Mouse (Mus musculus): ENCODE measurements around the gene Ccr7. TPM values are rescaled to one million over a fixed set of nuclear protein-coding genes. Genes with fewer than 3 reads are reported as not detected.

Gene Ccr7
- polyA plus RNA-seq, 1 experiment from 2014 or later, result not detected

DNA sequence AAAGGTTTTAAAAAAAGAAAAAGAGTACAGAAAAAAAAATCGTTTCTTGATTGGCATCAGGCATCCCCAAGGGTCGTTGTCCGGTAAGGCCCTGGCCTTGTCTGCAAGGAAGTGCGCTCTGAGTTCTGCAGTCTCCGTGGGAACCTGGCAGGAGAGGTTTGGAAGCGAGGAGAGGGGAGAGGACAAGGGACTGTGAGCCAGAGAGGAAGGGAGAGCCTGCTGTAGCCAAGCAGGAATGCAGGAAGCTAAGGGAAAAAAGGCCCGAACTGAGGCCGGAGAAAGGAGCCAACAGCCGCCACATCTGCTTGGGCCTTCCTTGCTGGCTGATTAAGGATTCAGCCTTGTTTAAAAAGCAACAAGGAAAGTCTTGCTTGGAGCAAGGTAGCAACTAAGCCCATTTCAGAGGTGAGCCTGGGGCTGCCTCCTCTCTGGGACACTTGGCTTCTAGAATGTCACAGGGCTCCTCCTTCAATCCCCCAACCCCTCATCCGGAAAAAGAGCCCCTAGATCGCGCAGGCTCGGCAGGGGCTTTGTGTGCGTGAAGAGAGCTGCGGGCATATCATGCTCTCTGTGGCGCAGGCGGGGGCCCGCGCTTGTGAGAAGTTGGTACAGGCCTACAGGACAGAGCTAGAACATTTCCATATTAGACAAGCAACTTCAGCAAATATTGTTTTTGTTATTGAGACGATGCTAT lies 34.2 kb downstream of the Ccr7 start:
- Histone ChIP-seq H3K27me3 (no peaks in the 10 kb centered on the region), H3K4me3 (replicated peaks) (no peak overlapping the region), H3K4me2 (no peak overlapping the region), H3K9me3 (no peaks in the 10 kb centered on the region), H3K27ac (peak overlapping the region; percentile 67; the same call in 1 of the 2 replicates), H3K4me1 (peaks cover 21% of the 10 kb centered on the region), H3K36me3 (replicated peaks) (no peaks in the 10 kb centered on the region), H3K9ac (no peak overlapping the region)
- ATAC-seq (ENCODE audit: low FRiP score), result no peak
- 44% methylated on average over 20 of the region's 20 CpGs for WGBS

DNA sequence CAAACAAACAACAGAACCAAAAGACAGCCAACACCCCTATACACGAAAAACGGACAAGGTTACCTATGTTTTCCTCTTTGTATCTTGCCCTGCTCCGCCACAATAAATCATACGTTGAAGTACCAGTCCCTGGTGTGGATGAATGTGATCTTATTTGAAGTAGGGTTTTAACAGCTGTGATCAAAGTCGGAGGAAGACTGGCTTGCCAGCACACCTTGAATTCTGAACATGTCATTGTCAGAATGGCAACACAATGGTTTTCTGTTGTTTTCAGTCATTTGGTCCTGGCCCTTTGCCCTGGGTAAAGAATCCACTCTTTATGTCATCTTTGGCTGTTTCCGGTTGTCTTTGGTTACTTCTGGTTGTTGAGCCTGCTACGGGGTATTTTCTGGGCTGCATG lies 35.9 kb downstream of the Ccr7 start:
- no peak overlapping the region for H3K4me3 ChIP-seq (replicated peaks)
- WGBS, result 86% methylated on average over 7 of the region's 7 CpGs
- no peaks in the 10 kb centered on the region for H3K27me3 ChIP-seq
- no peaks in the 10 kb centered on the region for H3K9me3 ChIP-seq
- no peak overlapping the region for H3K27ac ChIP-seq
- H3K4me1 ChIP-seq, result peaks cover 21% of the 10 kb centered on the region
- no peak overlapping the region for H3K4me2 ChIP-seq
- H3K36me3 ChIP-seq (replicated peaks), result no peaks in the 10 kb centered on the region
- no peak for ATAC-seq (ENCODE audit: low FRiP score)
- H3K9ac ChIP-seq, result no peak overlapping the region

DNA sequence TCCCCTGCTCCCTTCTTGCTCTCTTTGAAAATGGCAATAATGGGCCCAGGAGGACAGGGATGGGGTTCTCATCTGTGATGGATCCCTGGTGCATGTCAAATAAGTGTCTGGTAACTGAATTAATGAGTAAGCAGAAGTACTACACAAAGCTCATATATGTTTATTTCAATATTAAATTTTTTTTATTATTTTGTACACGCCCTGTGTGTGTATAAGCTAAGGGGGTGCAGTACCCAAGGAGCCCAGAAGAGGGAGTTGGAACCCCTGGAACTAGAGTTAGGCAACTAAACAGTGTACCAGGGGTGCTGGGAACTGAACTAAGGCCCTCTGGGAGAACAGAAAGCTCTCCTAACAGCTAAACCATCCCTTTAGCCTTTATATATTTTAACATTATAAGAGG lies 36.5 kb downstream of the Ccr7 start:
- no peaks in the 10 kb centered on the region for H3K27me3 ChIP-seq
- ATAC-seq (ENCODE audit: low FRiP score), result no peak
- no peak overlapping the region for H3K4me2 ChIP-seq
- peaks cover 24% of the 10 kb centered on the region for H3K4me1 ChIP-seq
- no peak overlapping the region for H3K9ac ChIP-seq
- no peak overlapping the region for H3K4me3 ChIP-seq (replicated peaks)
- 97% methylated on average over 1 of the region's 1 CpGs for WGBS
- no peaks in the 10 kb centered on the region for H3K36me3 ChIP-seq (replicated peaks)
- no peak overlapping the region for H3K27ac ChIP-seq
- H3K9me3 ChIP-seq, result no peaks in the 10 kb centered on the region

- Histone ChIP-seq H3K27me3 (no peaks in the 10 kb centered on the region), H3K4me2 (no peak overlapping the region), H3K36me3 (replicated peaks) (no peaks in the 10 kb centered on the region), H3K27ac (no peak overlapping the region), H3K4me1 (peaks cover 29% of the 10 kb centered on the region), H3K9me3 (no peaks in the 10 kb centered on the region), H3K9ac (no peak overlapping the region), H3K4me3 (replicated peaks) (no peak overlapping the region)
- no peak for ATAC-seq (ENCODE audit: low FRiP score)
- WGBS, result 82% methylated on average over 7 of the region's 7 CpGs
Observed at GRCm38 (mm10) chr11:99117907-99118306, 37.0 kb downstream of the Ccr7 start.

DNA sequence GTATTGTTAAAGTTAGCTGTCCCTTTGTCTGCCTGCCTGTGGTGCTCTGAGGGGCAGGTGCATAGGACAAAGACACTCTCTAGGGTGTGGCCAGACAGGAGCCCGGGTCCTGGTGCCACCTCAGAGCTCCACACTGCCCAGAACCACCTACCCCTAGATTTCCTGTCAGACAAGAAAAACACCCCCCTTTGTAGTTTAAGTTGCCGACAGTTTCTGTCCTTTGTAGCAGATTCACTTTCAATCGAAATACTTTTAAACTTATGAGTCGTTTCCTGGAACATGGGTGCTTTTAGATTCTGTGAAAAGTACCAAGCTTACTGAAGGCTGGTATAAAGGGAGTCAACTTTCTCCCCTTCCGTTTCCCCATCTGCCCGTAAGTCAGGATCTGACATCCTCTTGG lies 38.9 kb downstream of the Ccr7 start:
- H3K4me1 ChIP-seq, result peaks cover 28% of the 10 kb centered on the region
- WGBS, result 69% methylated on average over 6 of the region's 6 CpGs
- H3K27me3 ChIP-seq, result no peaks in the 10 kb centered on the region
- H3K4me3 ChIP-seq (replicated peaks), result no peak overlapping the region
- ATAC-seq (ENCODE audit: low FRiP score), result no peak
- H3K9ac ChIP-seq, result no peak overlapping the region
- H3K9me3 ChIP-seq, result no peaks in the 10 kb centered on the region
- H3K36me3 ChIP-seq (replicated peaks), result no peaks in the 10 kb centered on the region
- no peak overlapping the region for H3K27ac ChIP-seq
- H3K4me2 ChIP-seq, result no peak overlapping the region

DNA sequence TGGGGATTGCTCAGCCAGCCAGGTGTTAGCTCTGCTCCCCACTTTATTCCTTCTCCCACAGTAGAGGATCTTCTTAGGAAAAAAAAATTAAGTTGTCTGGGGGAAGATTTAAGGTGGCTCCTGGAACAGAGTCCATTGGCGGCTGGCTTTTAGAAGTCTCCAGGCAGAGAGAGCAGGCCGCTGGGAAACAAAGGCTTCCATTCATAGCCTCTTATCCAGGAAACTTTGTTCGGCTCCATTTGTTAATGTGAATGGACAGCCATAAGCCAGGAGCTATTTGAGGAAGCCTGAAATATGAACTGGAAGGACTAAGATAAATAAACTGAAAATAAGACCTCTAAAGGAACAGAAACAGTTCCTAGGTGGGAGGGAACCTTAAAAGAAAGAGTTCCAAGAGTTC lies 41.8 kb downstream of the Ccr7 start:
- ATAC-seq (ENCODE audit: low FRiP score), result no peak
- Histone ChIP-seq H3K4me3 (replicated peaks) (no peak overlapping the region), H3K4me1 (peaks cover 15% of the 10 kb centered on the region), H3K4me2 (no peak overlapping the region), H3K9me3 (no peaks in the 10 kb centered on the region), H3K9ac (no peak overlapping the region), H3K27ac (peak overlapping the region; percentile 70), H3K36me3 (replicated peaks) (no peaks in the 10 kb centered on the region), H3K27me3 (no peaks in the 10 kb centered on the region)
- 4% methylated on average over 3 of the region's 3 CpGs for WGBS

DNA sequence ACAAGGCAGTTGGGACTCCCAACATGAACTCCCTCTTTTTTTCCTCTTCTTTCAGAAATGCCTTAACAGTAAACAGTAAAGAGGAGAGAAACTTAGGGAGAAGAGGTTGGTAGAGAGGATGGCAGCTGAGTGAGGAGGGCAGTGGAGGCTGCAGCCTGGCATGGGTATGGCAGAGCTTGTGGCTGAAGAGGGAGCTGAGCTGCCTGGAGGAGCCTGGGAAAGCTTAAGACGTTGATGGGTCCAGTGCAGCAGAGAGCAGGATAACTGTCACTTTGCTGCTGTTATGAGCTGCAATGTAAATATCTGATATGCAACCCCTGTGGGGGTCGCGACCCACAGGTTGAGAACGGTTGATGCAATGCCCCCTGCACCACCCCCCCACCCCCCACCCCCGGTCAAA lies 42.2 kb downstream of the Ccr7 start:
- 21% methylated on average over 5 of the region's 5 CpGs for WGBS
- H3K4me1 ChIP-seq, result peaks cover 15% of the 10 kb centered on the region
- no peak for ATAC-seq (ENCODE audit: low FRiP score)
- H3K36me3 ChIP-seq (replicated peaks), result no peaks in the 10 kb centered on the region
- no peaks in the 10 kb centered on the region for H3K27me3 ChIP-seq
- no peak overlapping the region for H3K4me3 ChIP-seq (replicated peaks)
- H3K27ac ChIP-seq, result peak overlapping the region; percentile 70
- no peaks in the 10 kb centered on the region for H3K9me3 ChIP-seq
- H3K4me2 ChIP-seq, result no peak overlapping the region
- H3K9ac ChIP-seq, result no peak overlapping the region

DNA sequence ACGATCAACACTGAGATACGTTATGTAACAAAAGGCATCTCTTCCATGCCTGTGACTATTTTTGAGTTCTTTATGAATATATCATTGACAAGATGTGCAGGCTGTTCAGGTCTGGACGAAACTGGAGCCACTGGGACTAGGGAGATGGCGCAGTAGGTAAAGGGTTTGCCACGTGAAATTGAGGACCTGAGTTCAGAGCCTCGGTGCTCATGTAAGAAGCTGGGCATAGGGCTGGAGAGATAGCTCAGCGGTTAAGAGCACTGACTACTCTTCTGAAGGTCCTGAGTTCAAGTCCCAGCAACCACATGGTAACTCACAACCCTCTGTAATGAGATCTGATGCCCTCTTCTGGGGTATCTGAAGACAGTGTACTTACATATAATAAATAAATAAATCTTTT lies 43.2 kb downstream of the Ccr7 start:
- no peaks in the 10 kb centered on the region for H3K27me3 ChIP-seq
- H3K36me3 ChIP-seq (replicated peaks), result no peaks in the 10 kb centered on the region
- no peak overlapping the region for H3K9ac ChIP-seq
- no peak overlapping the region for H3K4me2 ChIP-seq
- H3K27ac ChIP-seq, result no peak overlapping the region
- no peak for ATAC-seq (ENCODE audit: low FRiP score)
- WGBS, result 90% methylated on average over 7 of the region's 7 CpGs
- H3K4me1 ChIP-seq, result peaks cover 15% of the 10 kb centered on the region
- H3K4me3 ChIP-seq (replicated peaks), result no peak overlapping the region
- H3K9me3 ChIP-seq, result no peaks in the 10 kb centered on the region

DNA sequence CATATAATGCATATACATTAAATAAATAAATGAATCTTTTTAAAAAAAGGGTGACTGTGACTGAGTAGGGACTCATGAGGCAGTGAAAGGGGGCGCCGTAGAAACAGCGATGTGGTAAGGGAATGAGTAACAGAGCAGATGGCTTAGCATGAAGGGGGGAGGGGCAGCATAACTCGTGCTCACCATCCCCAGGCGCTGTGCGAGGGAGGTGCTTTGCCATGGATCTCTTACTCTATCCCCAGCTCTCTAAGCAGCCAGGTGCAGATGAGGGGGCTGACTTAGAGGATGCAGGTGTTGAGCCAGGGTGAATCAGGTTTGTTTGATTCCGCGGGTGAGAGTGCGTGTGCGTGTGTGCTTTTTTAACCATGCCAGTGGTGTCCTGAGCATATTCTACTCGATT lies 43.7 kb downstream of the Ccr7 start:
- no peak overlapping the region for H3K4me2 ChIP-seq
- H3K36me3 ChIP-seq (replicated peaks), result no peaks in the 10 kb centered on the region
- WGBS, result 69% methylated on average over 11 of the region's 11 CpGs
- H3K27ac ChIP-seq, result no peak overlapping the region
- no peak overlapping the region for H3K9ac ChIP-seq
- H3K4me3 ChIP-seq (replicated peaks), result no peak overlapping the region
- H3K4me1 ChIP-seq, result peaks cover 18% of the 10 kb centered on the region
- no peak for ATAC-seq (ENCODE audit: low FRiP score)
- H3K9me3 ChIP-seq, result no peaks in the 10 kb centered on the region
- H3K27me3 ChIP-seq, result no peaks in the 10 kb centered on the region

GRCm38 (mm10) chr11:99110370-99111110 lies 44.3 kb downstream of the Ccr7 start:
- Histone ChIP-seq H3K4me1 (peaks cover 18% of the 10 kb centered on the region), H3K4me3 (replicated peaks) (no peak overlapping the region)
- WGBS, result 86% methylated on average over 15 of the region's 15 CpGs

GRCm38 (mm10) chr11:99108296-99108695 lies 46.6 kb downstream of the Ccr7 start:
- no peaks in the 10 kb centered on the region for H3K27me3 ChIP-seq
- no peak overlapping the region for H3K27ac ChIP-seq
- no peaks in the 10 kb centered on the region for H3K36me3 ChIP-seq (replicated peaks)
- no peak overlapping the region for H3K9ac ChIP-seq
- H3K4me3 ChIP-seq (replicated peaks), result no peak overlapping the region
- H3K4me1 ChIP-seq, result peaks cover 14% of the 10 kb centered on the region
- 70% methylated on average over 3 of the region's 3 CpGs for WGBS
- H3K9me3 ChIP-seq, result no peaks in the 10 kb centered on the region
- no peak for ATAC-seq (ENCODE audit: low FRiP score)
- H3K4me2 ChIP-seq, result no peak overlapping the region

More at GRCm38 (mm10) chr11:99110370-99111110, 44.3 kb downstream of the Ccr7 start:
- H3K9ac ChIP-seq, result no peak overlapping the region
- no peak overlapping the region for H3K4me2 ChIP-seq
- H3K27ac ChIP-seq, result no peak overlapping the region
- H3K36me3 ChIP-seq (replicated peaks), result no peaks in the 10 kb centered on the region
- H3K27me3 ChIP-seq, result no peaks in the 10 kb centered on the region
- ATAC-seq (ENCODE audit: low FRiP score), result no peak
- H3K9me3 ChIP-seq, result no peaks in the 10 kb centered on the region

DNA sequence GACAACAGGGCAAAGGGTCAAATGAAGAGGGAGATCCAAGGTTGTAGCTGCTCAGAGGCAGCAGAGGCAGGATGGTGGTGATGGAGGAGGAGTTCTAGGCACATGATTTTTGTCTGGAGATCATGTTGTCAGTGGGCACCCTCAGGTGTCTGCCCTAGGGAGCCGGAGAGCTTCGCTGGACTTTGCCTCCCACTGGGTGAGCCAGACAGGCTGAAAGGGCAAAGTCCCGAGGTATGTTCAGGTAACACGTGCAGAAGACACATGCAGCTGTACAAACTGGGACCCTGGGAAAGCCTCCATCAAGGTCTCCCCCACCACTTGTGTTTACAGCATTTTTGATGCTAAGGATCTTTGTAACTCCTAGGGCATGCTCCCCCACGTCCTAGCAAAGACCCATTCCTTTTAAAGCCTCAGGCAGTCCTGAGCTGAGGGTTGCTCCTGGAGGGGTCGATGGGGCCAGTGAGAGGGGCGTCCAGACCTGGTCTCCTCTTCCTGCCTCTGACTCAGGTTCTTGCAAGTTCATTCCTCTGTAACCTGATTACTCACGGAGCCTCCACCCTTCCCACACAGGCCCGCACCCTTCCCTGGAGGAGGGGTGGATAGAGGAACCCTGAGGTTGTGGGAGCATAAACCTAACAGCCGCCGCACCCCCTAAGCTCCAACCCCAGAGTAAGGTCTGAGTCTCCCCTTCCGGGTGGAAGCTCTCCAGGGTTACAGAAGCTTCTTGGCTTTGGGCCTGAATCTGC lies 48.7 kb downstream of the Ccr7 start:
- WGBS, result 83% methylated on average over 12 of the region's 12 CpGs
- Histone ChIP-seq H3K9ac (no peak overlapping the region), H3K27ac (no peak overlapping the region), H3K4me3 (replicated peaks) (no peak overlapping the region), H3K36me3 (replicated peaks) (no peaks in the 10 kb centered on the region), H3K4me1 (0 out of 2 replicates have a peak, but pooled peaks cover 5% of the 10 kb centered on the region), H3K9me3 (no peaks in the 10 kb centered on the region), H3K4me2 (no peak overlapping the region), H3K27me3 (no peaks in the 10 kb centered on the region)
- no peak for ATAC-seq (ENCODE audit: low FRiP score)
